Mouse (Mus musculus): Measurements from ENCODE around the gene Rbm42.

Gene Rbm42

GRCm38 (mm10) chr7:30618658-30619057, 31.5 kb downstream of the Rbm42 start:
- no peak for DNase-seq (ENCODE audit: low spot score in 2 of 2)

- no peak for DNase-seq (ENCODE audit: low spot score in 2 of 2)
These were observed 34.9 kb downstream of the Rbm42 start for GRCm38 (mm10) chr7:30615049-30615760.

GRCm38 (mm10) chr7:30614454-30614853, 35.7 kb downstream of the Rbm42 start:
- no peak for DNase-seq (ENCODE audit: low spot score in 2 of 2)

GRCm38 (mm10) chr7:30613529-30614112, 36.5 kb downstream of the Rbm42 start:
- peak; percentile 62 to 75 for DNase-seq (ENCODE audit: low spot score in 2 of 2)

DNA sequence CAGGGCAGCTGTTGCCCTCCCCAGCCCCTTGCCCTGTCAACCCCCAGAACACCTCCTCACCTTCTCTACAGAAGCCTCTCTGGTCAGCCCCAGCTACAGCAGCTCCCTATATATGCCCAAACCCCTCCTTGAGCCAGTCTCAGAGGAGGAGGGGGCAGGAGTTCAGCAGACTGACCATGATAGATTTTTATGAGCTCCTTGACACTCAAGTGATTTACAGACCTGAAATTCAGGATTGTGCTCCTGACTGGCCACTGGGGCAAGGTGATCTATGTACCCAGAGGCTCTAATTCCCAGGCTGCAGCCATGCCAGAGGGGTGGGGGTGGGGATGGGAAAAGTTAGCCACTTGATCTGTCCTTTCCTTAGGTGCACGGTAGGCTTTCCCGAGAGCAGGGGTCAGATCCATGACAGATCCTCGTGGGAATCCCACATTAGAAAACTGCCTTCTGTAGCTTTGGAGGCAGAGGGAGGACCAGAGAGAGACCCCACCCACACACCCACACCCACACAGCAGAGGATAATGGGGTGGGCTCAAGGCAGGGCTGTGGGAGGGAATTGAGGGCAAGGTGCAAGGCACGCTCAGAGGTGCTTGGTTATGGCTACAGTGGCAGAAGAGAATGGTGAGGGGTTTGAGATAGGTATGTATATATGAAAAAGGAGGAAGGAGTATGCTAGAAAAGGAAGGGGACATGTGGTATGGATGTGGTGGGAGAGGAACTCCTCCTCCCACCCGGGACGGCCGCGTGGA, 37.3 kb downstream of the Rbm42 start, which contains the start of gene Upk1a:
Gene Upk1a (minus strand): TSS at position 194 of the 749 bp plus-strand sequence.
- DNase-seq (ENCODE audit: low spot score in 2 of 2): peak; percentile 58 to 70

DNA sequence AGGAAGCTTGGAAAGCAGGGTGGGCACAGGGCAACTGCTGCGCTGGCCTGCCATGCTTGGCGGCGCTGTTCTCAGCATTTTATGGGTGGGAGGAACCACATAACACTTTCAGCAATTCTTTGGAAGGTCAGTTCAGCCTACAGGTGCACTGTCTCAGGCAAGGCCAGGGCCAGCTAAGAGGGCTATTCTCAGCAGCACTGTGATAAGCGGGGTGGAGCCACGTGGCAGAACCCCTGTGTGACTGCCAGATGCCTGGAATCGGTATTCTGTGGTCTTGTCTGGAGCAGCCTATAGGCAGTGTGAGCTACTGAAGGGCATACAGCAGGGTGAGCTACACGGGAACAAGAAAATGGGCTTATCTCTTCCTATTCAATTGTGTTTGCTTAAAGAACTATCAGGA, 40.1 kb downstream of the Rbm42 start:
- no peak for DNase-seq (ENCODE audit: low spot score in 2 of 2)

- no peak for DNase-seq (ENCODE audit: low spot score in 2 of 2)
These were observed 41.6 kb downstream of the Rbm42 start for GRCm38 (mm10) chr7:30608476-30608875.

DNA sequence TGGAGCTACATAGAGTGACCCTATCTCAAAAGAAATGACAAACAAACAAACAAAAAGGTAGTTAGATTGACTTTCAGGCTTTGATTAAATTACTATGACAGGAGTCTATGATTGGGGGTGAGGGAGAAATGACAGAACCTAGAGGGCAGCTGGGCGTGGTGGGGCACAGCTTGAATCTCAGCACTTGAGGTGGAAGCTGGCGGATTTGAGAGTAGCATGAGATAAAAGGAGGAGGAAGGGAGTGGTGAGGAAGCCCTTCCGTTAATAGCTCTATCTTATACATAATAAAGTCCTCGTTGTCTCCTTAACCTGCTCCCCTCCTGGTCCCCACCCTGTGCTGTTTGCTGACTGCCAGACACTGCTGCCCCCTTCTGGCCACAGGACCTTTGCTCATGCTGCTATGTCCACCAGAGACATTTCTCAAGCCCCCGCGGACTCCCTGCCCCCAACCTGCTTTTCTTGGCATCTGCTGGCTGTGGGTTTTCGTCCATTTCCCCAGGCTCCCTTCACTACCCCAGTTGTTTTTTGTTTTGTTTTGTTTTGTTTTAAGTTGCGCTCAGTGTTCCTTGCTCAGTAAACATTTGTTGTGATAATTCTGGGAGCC, 42.3 kb downstream of the Rbm42 start:
- DNase-seq (ENCODE audit: low spot score in 2 of 2): peak in 1 of 2 experiments; percentile 60

- DNase-seq (ENCODE audit: low spot score in 2 of 2): no peak
These were observed 45.2 kb downstream of the Rbm42 start for GRCm38 (mm10) chr7:30604944-30605343.

GRCm38 (mm10) chr7:30604424-30604823, 45.7 kb downstream of the Rbm42 start:
- no peak for DNase-seq (ENCODE audit: low spot score in 2 of 2)

GRCm38 (mm10) chr7:30602583-30602982, 47.5 kb downstream of the Rbm42 start:
- peak; percentile 67 to 72 for DNase-seq (ENCODE audit: low spot score in 2 of 2)

DNA sequence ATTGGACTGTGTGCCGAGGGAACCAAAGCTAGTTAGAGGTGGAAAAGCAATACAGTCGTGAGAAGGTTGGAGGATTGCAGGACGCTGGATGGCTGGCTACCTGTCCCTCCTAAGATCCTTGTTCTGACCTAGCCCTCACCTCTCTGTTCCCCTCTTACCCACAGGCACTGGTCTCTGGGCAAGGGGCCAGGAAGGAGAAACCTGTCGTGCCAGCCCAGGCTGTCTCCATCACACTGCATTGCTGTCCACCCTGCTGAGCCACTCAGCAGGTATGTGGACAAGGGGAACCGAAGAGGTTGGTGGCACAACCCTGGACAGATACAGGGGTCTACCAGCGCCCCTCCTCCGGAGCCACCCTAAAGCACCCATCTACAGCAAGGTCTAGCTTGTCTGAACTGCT, 49.5 kb downstream of the Rbm42 start:
- peak; percentile 67 to 82 for DNase-seq (ENCODE audit: low spot score in 2 of 2)

GRCm38 (mm10) chr7:30599933-30600353, 50.2 kb downstream of the Rbm42 start:
- peak; percentile 79 to 92 for DNase-seq (ENCODE audit: low spot score in 2 of 2)

- DNase-seq (ENCODE audit: low spot score in 2 of 2): no peak
These were observed 51.3 kb downstream of the Rbm42 start, which contains the start of gene Zbtb32 for GRCm38 (mm10) chr7:30598786-30599185. Zbtb32 (minus strand) TSS chr7:30598909.

DNA sequence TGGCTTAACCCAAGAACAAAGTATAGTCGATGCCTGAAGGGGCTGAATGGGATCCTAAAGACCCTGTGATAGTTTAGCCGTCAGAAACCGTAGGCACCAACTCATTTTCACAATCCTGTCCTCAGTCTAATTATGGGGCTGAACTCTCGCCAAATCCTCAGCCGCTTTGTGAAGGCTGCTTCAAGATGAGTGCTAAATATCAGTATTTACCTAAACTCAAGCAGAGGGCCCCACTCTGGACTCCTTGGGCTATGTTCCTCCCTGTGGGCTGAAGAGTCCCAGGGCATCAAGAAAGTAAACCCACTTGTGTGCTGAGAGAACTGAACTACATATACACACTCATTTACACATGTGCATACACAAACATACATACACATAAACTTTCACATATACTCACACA, 53.3 kb downstream of the Rbm42 start:
- no peak for DNase-seq (ENCODE audit: low spot score in 2 of 2)

DNA sequence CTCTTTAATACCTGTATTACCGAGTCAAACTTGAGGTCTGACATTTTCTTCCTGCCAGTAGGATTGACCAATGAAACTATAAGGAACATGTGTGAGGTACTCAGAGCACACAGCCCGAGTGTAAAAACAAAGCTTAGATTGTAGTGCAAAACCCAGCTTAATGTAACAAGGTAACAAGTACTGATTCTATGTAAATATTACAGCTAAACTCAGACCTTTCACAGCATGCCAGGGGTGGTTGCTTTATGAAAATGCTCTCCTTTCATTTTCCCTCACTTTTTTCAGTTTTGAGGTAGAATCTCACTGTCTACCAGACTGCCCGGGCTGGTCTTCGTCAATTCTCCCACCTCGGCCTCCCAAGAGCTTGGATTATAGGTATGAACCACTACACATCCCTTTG, 54.0 kb downstream of the Rbm42 start:
- DNase-seq (ENCODE audit: low spot score in 2 of 2): no peak

GRCm38 (mm10) chr7:30594510-30595024, 55.5 kb downstream of the Rbm42 start:
- DNase-seq (ENCODE audit: low spot score in 2 of 2): no peak

DNA sequence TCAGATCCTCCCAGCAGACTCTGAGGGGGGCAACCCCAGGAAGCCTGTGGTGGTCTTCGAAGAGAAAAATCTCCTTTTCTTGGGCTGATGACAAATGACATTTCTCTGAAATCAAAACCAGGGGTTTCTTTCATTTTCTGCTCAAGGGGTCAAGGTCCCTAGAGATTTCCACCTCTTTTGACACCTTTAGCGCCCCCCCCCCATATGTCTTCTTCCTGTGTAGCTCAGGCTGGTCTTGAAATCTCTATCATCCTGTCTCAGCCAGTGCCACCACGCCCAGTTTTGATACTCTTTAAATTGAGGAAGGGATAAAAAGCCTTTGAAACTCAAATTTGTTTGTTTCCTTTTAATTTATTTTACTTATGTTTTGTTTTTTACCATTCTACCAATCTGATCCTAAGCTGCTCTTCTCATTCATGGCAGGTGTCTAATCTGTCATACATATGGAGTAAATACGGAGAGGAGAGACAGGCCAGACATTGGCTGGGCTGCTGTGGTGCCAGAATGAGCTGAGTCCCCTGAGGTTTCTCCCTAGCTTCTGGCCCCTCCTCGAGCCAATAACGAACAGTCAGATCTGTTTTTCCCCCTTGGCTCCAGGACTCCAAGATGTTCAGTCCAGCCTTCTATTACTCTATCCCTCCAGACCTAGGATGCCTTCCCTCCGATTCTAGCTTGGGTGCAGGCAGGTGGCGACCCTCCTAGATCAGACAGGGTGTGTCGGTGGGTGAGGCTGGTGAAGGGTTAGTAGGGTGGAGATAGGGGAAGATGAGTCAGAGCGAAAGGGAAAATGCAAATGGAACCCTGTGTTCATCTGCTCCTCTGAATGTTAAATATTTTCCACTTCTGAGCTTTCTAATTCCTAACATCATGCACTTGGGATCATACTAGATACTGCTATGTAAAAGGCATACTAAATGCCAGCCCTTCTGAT, 56.3 kb downstream of the Rbm42 start:
- DNase-seq (ENCODE audit: low spot score in 2 of 2): no peak

DNA sequence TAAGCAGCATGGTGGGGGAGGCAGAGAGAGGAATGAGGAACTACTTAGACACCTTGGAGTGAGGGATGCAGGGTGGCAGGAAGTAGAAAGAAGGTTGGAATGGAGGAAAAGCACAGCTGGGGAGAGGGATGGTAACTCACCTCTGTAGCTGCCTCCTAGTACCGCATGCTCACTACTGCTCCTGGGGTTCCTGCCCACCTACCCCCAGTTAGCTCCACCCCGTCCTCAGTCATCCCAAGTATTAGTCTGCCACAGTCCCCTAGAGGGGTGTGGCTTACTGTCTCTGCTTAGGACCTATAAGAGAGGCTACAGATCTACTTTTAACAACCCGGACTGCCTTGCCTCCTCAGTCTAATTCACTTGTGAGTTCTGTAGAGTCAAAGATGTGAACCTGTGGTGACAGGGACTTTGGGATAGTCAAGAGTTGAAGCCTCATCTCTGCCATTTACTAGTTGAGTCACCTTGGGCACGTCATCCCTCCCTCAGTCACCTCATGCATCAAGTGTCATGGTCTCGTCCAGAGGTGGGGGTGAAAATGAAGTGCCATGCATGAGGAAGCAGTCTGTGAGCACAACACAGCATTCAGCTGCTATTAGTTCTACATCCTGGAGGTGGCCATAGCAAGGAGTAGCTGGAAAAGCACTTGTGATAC, 57.2 kb downstream of the Rbm42 start:
- DNase-seq (ENCODE audit: low spot score in 2 of 2): no peak

GRCm38 (mm10) chr7:30591605-30591951, 58.5 kb downstream of the Rbm42 start:
- no peak for DNase-seq (ENCODE audit: low spot score in 2 of 2)
